Mouse (Mus musculus): ENCODE results near the gene Gm33543.

DNA sequence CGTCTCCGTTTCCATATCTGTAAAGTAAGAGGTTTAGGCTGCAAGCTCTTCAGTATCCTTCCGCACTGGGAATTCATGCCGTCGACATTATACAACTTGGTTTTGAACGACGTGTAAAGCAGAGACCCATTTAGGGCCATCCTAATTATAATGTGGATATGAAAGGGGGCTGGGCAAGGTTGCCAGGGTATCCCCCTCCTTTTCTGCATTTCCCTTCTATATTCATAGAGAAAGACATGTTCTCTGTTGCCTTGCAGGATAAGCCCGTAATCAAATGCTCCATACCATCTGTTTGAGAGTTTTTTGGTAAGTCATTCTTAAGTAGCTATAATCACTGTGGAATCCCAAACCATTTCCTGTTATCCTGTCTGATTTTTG is 51.3 kb downstream of the Gm33543 start:
- no peak for TF ChIP-seq CTCF (IDR thresholded peaks at IDR 0.05; ENCODE audit: low read depth)
- TF ChIP-seq EP300 (optimal IDR thresholded peaks at IDR 0.05) = no peak

Data from stomach, postnatal 0 days (tissue).